Mouse (Mus musculus): Measurements from ENCODE around the gene Elp4.
A peak's percentile ranks its signal among the peaks of the same experiment; 100 is the strongest.

Elp4 gene

GRCm38 (mm10) chr2:105682011-105682501 lies 222.3 kb downstream of the Elp4 start:
- DNase-seq: no peak

- no peak for DNase-seq
Measured at GRCm38 (mm10) chr2:105680999-105681710, 223.2 kb downstream of the Elp4 start.

DNA sequence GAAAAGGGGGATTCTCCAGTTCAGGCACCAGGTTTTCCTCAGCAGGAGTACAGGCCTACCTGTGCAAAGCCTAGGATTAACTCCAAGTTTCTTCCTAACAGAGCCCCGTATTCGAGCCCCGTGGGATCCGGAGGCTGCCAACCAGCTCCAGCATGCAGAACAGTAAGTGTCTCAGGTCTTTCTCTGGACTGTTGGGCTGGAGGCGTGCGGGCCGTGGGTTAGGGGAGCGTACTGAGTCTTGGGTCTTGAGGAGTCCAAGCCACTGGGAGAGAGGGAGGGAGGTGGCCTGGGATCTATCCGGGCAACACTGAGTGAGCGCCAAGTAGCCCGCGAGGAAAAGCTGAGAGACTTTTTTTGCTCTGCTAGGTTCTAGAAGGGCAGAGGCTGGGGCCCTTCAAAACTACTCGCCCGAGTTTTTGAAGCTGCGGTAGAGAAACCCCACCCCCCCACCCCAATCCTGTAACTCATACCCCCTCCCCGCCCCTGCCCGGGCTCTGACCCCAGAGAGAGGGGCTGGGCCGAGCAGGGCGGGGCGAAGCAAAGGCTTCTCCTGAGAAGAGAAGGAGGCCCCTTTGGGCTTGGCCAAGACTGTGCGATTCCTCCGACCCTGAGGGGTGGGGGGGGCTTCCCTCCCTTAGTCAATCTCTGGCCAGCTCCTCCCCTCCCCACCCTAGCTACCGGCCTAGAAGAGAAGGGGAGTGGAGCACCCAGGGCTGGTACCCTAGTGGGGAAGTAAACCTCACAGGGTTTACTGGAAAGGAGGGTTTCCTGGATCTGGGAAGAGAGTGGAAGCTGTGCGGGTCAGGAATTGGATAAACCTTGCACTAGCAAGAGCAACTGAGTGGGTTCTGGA lies 224.0 kb downstream of the Elp4 start:
- DNase-seq: no peak

DNA sequence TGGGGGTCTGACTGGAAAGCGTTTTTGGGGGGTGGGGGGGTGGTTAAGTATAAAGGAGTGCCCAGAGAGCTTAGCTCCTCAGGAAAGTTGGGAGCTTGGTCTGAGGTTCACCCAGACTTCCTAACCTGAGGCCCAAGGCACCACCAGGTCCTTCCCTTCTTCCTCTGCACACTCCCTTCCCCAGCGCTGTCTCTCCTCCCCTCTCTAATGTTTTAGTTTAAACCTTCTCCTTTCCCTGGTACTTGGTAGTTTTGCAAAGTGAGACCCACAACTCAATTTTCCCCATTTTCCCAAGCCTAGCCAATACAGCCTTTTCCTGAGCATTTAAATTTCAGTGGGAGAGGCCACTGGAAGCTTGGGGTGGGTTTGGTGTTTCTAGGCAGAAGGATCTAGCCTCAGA lies 225.0 kb downstream of the Elp4 start:
- no peak for DNase-seq

GRCm38 (mm10) chr2:105678880-105679321 lies 225.5 kb downstream of the Elp4 start:
- DNase-seq: no peak

DNA sequence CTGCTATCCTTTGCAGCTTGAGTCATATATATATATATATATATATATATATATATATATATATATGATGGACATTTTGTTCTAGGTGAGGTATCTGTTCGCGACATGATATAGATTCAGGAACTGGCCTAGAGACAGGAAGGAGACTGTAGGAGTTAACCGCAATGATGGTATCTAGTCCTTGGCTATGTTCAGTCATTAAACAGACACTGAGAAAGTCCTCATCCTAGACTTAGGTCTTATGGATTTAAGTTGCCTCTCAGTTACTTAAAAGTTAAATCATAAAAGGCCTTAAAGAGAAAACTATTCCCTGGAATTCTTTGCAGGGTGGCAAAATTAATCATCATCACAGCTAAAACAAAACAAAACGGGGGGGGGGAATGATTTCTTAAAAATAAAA lies 226.1 kb downstream of the Elp4 start:
- no peak for DNase-seq

DNA sequence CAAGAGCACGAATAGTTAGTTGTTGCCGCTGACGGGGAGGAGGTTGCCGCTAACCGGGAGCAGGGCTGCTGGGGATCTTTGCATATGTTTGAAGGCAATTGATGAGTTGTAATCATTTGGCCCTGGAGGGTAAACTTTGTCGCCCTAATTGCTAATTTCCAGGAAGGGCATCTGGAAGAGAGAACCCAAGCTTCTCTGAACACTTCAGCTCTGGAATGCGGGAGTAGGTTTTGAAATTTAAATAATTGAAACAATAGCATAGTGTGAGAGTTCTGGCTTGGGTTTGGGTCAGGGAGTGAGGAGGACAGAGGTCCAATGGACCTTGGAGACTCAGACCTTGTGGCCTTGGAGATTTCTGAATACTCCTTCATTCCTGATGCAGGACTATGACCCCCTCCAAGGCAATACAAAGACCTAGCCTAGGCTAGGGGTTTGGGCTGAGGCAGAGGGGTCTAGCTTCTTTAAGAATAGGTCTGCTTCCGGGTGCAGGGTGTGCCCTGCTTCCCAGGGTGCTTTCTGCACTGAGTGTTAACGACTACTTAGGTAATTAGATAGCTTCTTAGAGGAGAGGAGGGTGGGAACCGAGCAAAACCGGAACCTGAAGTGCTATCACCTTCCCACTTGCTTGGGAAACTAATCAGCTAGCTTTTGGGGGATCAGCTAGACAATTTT lies 226.8 kb downstream of the Elp4 start:
- DNase-seq: no peak

GRCm38 (mm10) chr2:105676909-105677433 lies 227.4 kb downstream of the Elp4 start:
- DNase-seq: no peak

- peak; percentile 49 for DNase-seq
Measured at GRCm38 (mm10) chr2:105676080-105676908, 228.1 kb downstream of the Elp4 start.

GRCm38 (mm10) chr2:105675730-105676079 lies 228.7 kb downstream of the Elp4 start:
- DNase-seq: no peak

GRCm38 (mm10) chr2:105674875-105675729 lies 229.3 kb downstream of the Elp4 start:
- peak; percentile 81 for DNase-seq

DNA sequence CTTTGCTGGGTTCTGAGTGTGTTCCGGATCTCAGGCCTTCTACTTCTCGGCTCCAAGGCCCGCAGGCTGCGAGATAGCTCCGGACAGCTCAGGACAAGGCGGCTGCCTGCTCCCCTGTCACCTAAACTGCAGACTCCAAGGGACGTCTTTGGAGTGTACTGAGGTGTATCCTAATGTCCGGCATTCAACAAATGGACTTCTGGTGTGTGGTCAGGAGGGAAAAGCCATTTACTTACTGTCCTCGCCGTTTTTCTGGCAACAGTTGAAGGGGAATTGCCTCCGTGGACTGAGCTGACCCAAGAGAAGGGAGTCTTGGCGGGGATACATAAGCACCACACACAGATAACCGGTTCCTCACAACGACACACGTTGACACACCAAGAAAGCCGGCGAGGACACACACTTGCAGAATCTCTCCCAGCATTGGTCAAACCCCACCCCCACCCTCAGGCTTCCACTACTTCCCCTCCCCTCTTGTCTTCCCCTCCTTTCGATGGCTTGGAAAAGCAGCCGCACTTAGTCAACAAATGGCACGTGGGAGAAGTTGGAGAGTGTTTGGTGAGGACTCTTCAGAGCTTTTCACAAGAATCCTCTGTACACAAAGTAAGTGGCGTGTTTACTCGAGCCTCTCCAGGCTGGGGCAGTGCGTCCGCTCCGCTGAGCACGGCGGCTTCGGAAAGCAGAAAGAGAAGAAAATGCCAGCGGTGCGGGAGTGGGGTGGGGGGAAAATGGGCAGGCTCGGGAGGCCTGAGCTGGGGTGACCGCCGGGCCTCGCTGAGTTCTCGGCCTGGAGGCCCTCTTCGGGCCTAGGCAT lies 230.1 kb downstream of the Elp4 start:
- no peak for DNase-seq

DNA sequence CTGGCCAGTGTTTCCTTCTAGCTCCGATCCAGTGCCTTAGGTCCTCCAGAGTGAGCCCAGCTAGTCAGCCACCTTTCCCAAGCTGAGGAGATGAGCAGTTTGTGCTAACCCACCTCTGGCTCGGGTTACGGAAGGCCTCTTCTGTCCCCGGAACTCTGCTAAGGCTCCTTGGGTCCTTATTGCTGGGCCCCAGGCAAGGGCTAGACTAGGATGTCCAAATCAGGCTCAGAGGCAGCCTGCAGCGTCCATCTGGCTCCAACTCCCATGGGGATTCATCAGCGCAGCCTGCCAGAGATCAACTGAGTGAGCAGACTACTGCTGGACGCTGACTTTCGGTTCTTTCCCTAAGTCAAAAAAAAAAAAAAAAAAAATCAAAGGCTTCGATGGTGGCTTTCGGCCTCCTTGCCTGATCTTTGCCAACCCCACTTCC lies 230.7 kb downstream of the Elp4 start:
- DNase-seq: no peak

GRCm38 (mm10) chr2:105673054-105673453 lies 231.3 kb downstream of the Elp4 start:
- no peak for DNase-seq

- no peak for DNase-seq
Measured at GRCm38 (mm10) chr2:105672596-105672960, 231.8 kb downstream of the Elp4 start.

- DNase-seq: no peak
Measured at GRCm38 (mm10) chr2:105671798-105672595, 232.4 kb downstream of the Elp4 start.

GRCm38 (mm10) chr2:105671116-105671797 lies 233.1 kb downstream of the Elp4 start:
- DNase-seq: no peak

GRCm38 (mm10) chr2:105670731-105671095 lies 233.7 kb downstream of the Elp4 start:
- DNase-seq: no peak
